8 mouse cellular contexts compared by ENCODE assay signal in genomic region chr1:131797202-131797909, GRCm38 (mm10). TPM values are rescaled to one million over a fixed set of nuclear protein-coding genes. Genes with fewer than 3 reads are reported as not detected.
DNase-seq lines count a peak whose midpoint lies in the region; ATAC-seq and TF ChIP-seq lines count a peak whose summit lies in the region.

Gene Pm20d1 (plus strand): TSS chr1:131797381.

- H3K9me3 ChIP-seq in hindbrain, embryonic 15.5 days: no peaks in the 10 kb centered on the region
- no peaks in the 10 kb centered on the region for H3K9me3 ChIP-seq in limb, embryonic 12.5 days
- H3K9me3 ChIP-seq in stomach, postnatal 0 days (ENCODE audit: control insufficient read depth, low read length): no peaks in the 10 kb centered on the region

- intact Hi-C loops in gastrocnemius, postnatal 14 days (cut with DNase I; ENCODE audit: low total_unique reads): no loop called here

- no peak within 1 kb of the TSS for H3K27ac ChIP-seq in hindbrain, embryonic 15.5 days (replicated peaks)
- H3K27ac ChIP-seq in limb, embryonic 12.5 days: no peak within 1 kb of the TSS
- no peak within 1 kb of the TSS for H3K27ac ChIP-seq in stomach, postnatal 0 days (replicated peaks)

- 9% methylated on average over 26 of the region's 26 CpGs for WGBS in hindbrain, embryonic 15.5 days
- WGBS in limb, embryonic 12.5 days: 4% methylated on average over 26 of the region's 26 CpGs
- 8% methylated on average over 26 of the region's 26 CpGs for WGBS in stomach, postnatal 0 days

- H3K9ac ChIP-seq in hindbrain, embryonic 15.5 days: no peak within 1 kb of the TSS
- peak within 1 kb of the TSS; percentile 38; the same call in 1 of the 2 replicates for H3K9ac ChIP-seq in limb, embryonic 12.5 days (replicated peaks)
- H3K9ac ChIP-seq in stomach, postnatal 0 days (ENCODE audit: low read length): 0 out of 2 replicates have a peak within 1 kb of the TSS, but pooled peaks have one; percentile 18

- DNase-seq in adrenal gland, adult (ENCODE audit: inconsistent age in 2 of 2, low spot score in 1 of 2): peak; percentile 67 to 90
- DNase-seq in cerebellum, postnatal 14 days: peak; percentile 39 to 63
- DNase-seq in gastrocnemius, postnatal 14 days: peak; percentile 48
- peak; percentile 64 for DNase-seq in mesoderm, embryonic 11.5 days (ENCODE audit: low read depth, low spot score)
- peak; percentile 56 for DNase-seq in stomach, postnatal 0 days (ENCODE audit: low spot score)
- no peak for DNase-seq in thymus, adult 18-20 months

- ATAC-seq in hindbrain, embryonic 15.5 days (ENCODE audit: low FRiP score, low read depth): 0 out of 2 replicates have a peak, but pooled peaks have one; percentile 27
- peak; percentile 37; the same call in 1 of the 2 replicates for ATAC-seq in limb, embryonic 12.5 days (ENCODE audit: insufficient number of reproducible peaks, insufficient read depth, low FRiP score, low TSS enrichment, low read depth)
- peak; percentile 84 for ATAC-seq in stomach, postnatal 0 days (ENCODE audit: low FRiP score, low TSS enrichment)

- H3K27me3 ChIP-seq in hindbrain, embryonic 15.5 days: no peaks in the 10 kb centered on the region
- H3K27me3 ChIP-seq in limb, embryonic 12.5 days: no peaks in the 10 kb centered on the region
- H3K27me3 ChIP-seq in stomach, postnatal 0 days (ENCODE audit: control insufficient read depth, insufficient read depth, low read length): no peaks in the 10 kb centered on the region

- H3K4me2 ChIP-seq in hindbrain, embryonic 15.5 days: peak within 1 kb of the TSS; percentile 55
- peak within 1 kb of the TSS; percentile 55 for H3K4me2 ChIP-seq in limb, embryonic 12.5 days
- peak within 1 kb of the TSS; percentile 55 for H3K4me2 ChIP-seq in stomach, postnatal 0 days (replicated peaks; ENCODE audit: low read depth)

- no peak for TF ChIP-seq CTCF in stomach, postnatal 0 days (IDR thresholded peaks at IDR 0.05; ENCODE audit: low read depth)

- no peaks in the 10 kb centered on the region for H3K36me3 ChIP-seq in hindbrain, embryonic 15.5 days
- no peaks in the 10 kb centered on the region for H3K36me3 ChIP-seq in limb, embryonic 12.5 days
- no peaks in the 10 kb centered on the region for H3K36me3 ChIP-seq in stomach, postnatal 0 days (ENCODE audit: control insufficient read depth, insufficient read depth, low read length)

- peak within 1 kb of the TSS; percentile 27 for H3K4me3 ChIP-seq in hindbrain, embryonic 15.5 days
- peak within 1 kb of the TSS; percentile 35 for H3K4me3 ChIP-seq in limb, embryonic 12.5 days (replicated peaks)
- H3K4me3 ChIP-seq in stomach, postnatal 0 days (ENCODE audit: low read depth, low read length): peak within 1 kb of the TSS; percentile 5

- no peaks in the 10 kb centered on the region; the same call in 1 of the 2 replicates for H3K4me1 ChIP-seq in hindbrain, embryonic 15.5 days (replicated peaks)
- peaks cover 11% of the 10 kb centered on the region; the same call in 1 of the 2 replicates for H3K4me1 ChIP-seq in limb, embryonic 12.5 days (replicated peaks)
- no peaks in the 10 kb centered on the region for H3K4me1 ChIP-seq in stomach, postnatal 0 days (replicated peaks; ENCODE audit: control insufficient read depth, insufficient read depth)

- no peak for TF ChIP-seq EP300 in stomach, postnatal 0 days (optimal IDR thresholded peaks at IDR 0.05)

RNA-seq across cellular contexts. Expression of gene Pm20d1, which starts in this region (rescaled TPM):
- 1 to 10 TPM; 1.0 to 2.1 TPM for total RNA-seq in gastrocnemius, postnatal 14 days (2021)
- polyA plus RNA-seq in hindbrain, embryonic 15.5 days (2015; fragmentation: Nextera tagmentation; extraction: Ambion mirVana): 0.26 and 0.41 TPM in 2 replicates
- 1.7 and 2.5 TPM in 2 replicates for polyA plus RNA-seq in limb, embryonic 12.5 days (2016; fragmentation: Nextera tagmentation; extraction: Ambion mirVana)
- polyA plus RNA-seq in stomach, postnatal 0 days (2015; fragmentation: Nextera tagmentation; extraction: Ambion mirVana): 1.1 and 1.4 TPM in 2 replicates

Comparison
In these comparisons a context has a peak if more than half of its experiments do, and no peak if none do; other contexts are left out.
1. Peak in ATAC-seq, H3K4me3 ChIP-seq and H3K4me2 ChIP-seq in hindbrain, embryonic 15.5 days; RNA of the gene not detected or under 1 TPM.
2. DNase-seq: peak in adrenal gland, adult (2 of 2), cerebellum, postnatal 14 days (2 of 2), gastrocnemius, postnatal 14 days (single experiment), mesoderm, embryonic 11.5 days (single experiment) and stomach, postnatal 0 days (single experiment); none in thymus, adult 18-20 months (0 of 2).
3. ATAC-seq: peak in every context shown above with its lines; median percentile 84 in stomach, postnatal 0 days; 37 in limb, embryonic 12.5 days; 27 in hindbrain, embryonic 15.5 days.
4. Peak in every context shown above with its lines, with median percentiles within 50 percentile points of each other: H3K4me2 ChIP-seq and H3K4me3 ChIP-seq.